Mouse (Mus musculus): ENCODE measurements around the gene Msrb2. TPM values are rescaled to one million over a fixed set of nuclear protein-coding genes. Genes with fewer than 3 reads are reported as not detected.
A peak's percentile ranks its signal among the peaks of the same experiment; 100 is the strongest.

Gene Msrb2
- polyA plus RNA-seq, 1 experiment from 2014 or later, result 12.1 TPM

DNA sequence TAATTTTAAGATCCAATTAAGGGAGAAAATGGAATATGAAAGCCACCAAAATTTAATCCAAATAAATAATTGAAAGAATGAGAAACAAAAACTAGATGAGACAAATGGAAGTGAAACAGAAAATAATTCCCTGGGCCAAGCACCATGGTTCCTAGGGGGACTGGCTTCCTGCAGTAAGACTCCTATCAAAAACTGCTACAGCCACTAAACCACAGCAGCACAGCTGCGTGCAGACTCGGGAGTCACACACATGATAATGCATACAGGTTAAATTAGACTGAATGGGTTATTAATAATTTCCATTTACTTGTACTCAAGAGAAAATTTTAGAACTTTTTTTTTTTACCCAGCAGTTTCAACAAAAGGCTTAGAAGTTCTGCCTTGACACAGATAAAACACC lies 18.1 kb upstream of the Msrb2 start:
- Histone ChIP-seq H3K4me2 (replicated peaks; ENCODE audit: low read depth) (no peak overlapping the region), H3K4me1 (replicated peaks; ENCODE audit: control insufficient read depth, insufficient read depth) (no peaks in the 10 kb centered on the region), H3K9ac (ENCODE audit: low read length) (no peak overlapping the region), H3K27me3 (ENCODE audit: control insufficient read depth, insufficient read depth, low read length) (no peaks in the 10 kb centered on the region), H3K36me3 (ENCODE audit: control insufficient read depth, insufficient read depth, low read length) (no peaks in the 10 kb centered on the region), H3K9me3 (ENCODE audit: control insufficient read depth, low read length) (no peaks in the 10 kb centered on the region), H3K27ac (replicated peaks) (no peak overlapping the region), H3K4me3 (ENCODE audit: low read depth, low read length) (no peak overlapping the region)
- WGBS, result 90% methylated on average over 2 of the region's 2 CpGs
- DNase-seq (ENCODE audit: low spot score) (no peak), ATAC-seq (ENCODE audit: low FRiP score, low TSS enrichment) (no peak)
- TF ChIP-seq CTCF (IDR thresholded peaks at IDR 0.05; ENCODE audit: low read depth), result no peak
- no peak for TF ChIP-seq EP300 (optimal IDR thresholded peaks at IDR 0.05)

DNA sequence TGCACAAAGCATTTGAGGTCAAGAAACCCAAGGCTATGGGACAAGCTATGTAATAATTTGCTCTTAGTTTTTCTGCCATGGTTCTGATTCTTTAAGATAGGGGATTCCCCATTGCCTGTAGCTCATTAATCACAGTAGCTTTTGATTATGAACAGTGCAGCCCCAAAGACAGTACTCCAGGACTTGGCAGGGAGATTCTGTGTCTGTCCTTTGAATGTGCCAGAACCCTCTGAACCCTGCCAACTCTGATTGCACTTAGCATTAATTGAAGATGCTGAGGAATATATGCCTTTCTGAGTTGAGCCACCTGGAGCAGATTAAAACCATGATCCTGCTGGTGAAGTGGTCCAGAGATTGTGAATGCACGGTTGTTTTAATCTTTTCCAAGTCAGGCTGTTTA lies 8.4 kb upstream of the Msrb2 start:
- H3K4me3 ChIP-seq (ENCODE audit: low read depth, low read length), result no peak overlapping the region
- H3K27ac ChIP-seq (replicated peaks), result no peak overlapping the region
- no peak for ATAC-seq (ENCODE audit: low FRiP score, low TSS enrichment)
- H3K9ac ChIP-seq (ENCODE audit: low read length), result no peak overlapping the region
- H3K4me2 ChIP-seq (replicated peaks; ENCODE audit: low read depth), result no peak overlapping the region
- DNase-seq (ENCODE audit: low spot score), result no peak
- H3K9me3 ChIP-seq (ENCODE audit: control insufficient read depth, low read length), result no peaks in the 10 kb centered on the region
- 56% methylated on average over 1 of the region's 1 CpGs for WGBS
- no peaks in the 10 kb centered on the region for H3K4me1 ChIP-seq (replicated peaks; ENCODE audit: control insufficient read depth, insufficient read depth)
- H3K36me3 ChIP-seq (ENCODE audit: control insufficient read depth, insufficient read depth, low read length), result no peaks in the 10 kb centered on the region
- H3K27me3 ChIP-seq (ENCODE audit: control insufficient read depth, insufficient read depth, low read length), result no peaks in the 10 kb centered on the region
- no peak for TF ChIP-seq CTCF (IDR thresholded peaks at IDR 0.05; ENCODE audit: low read depth)
- TF ChIP-seq EP300 (optimal IDR thresholded peaks at IDR 0.05), result no peak

DNA sequence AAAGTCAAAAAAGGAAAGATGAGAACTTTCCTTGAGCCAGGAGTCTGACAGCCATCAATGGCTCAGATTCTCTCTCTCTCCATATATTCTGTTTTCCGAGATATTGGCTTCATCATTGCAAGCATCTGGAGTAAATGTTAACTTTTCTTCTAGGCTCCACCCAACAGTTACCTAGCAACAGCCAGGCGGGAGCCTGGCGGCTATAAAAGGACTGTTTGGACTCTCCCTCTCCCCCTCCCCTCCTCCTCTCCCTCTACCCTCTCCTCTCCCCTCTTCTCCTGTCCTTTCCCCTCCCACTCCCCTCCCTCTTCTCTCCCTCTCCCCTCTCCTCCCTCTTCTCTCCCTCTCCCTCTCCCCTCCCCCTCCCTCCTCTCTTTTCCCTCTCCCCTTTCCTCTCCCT lies 4.8 kb upstream of the Msrb2 start:
- 21% methylated on average over 3 of the region's 3 CpGs for WGBS
- no peaks in the 10 kb centered on the region for H3K27me3 ChIP-seq (ENCODE audit: control insufficient read depth, insufficient read depth, low read length)
- no peaks in the 10 kb centered on the region for H3K36me3 ChIP-seq (ENCODE audit: control insufficient read depth, insufficient read depth, low read length)
- TF ChIP-seq CTCF (IDR thresholded peaks at IDR 0.05; ENCODE audit: low read depth) (no peak), EP300 (optimal IDR thresholded peaks at IDR 0.05) (no peak)
- no peak for DNase-seq (ENCODE audit: low spot score)
- no peak overlapping the region for H3K9ac ChIP-seq (ENCODE audit: low read length)
- no peaks in the 10 kb centered on the region for H3K9me3 ChIP-seq (ENCODE audit: control insufficient read depth, low read length)
- H3K4me3 ChIP-seq (ENCODE audit: low read depth, low read length), result no peak overlapping the region
- no peak for ATAC-seq (ENCODE audit: low FRiP score, low TSS enrichment)
- H3K4me2 ChIP-seq (replicated peaks; ENCODE audit: low read depth), result no peak overlapping the region
- no peak overlapping the region for H3K27ac ChIP-seq (replicated peaks)
- H3K4me1 ChIP-seq (replicated peaks; ENCODE audit: control insufficient read depth, insufficient read depth), result no peaks in the 10 kb centered on the region

- no peak for ATAC-seq (ENCODE audit: low FRiP score, low TSS enrichment)
Observed at GRCm38 (mm10) chr2:19367114-19367513, 4.1 kb upstream of the Msrb2 start.

GRCm38 (mm10) chr2:19373695-19374094 lies 2.5 kb downstream of the Msrb2 start:
- DNase-seq (ENCODE audit: low spot score) (no peak), ATAC-seq (ENCODE audit: low FRiP score, low TSS enrichment) (no peak)
- Histone ChIP-seq H3K27ac (replicated peaks) (no peak overlapping the region), H3K9ac (ENCODE audit: low read length) (no peak overlapping the region), H3K4me2 (replicated peaks; ENCODE audit: low read depth) (no peak overlapping the region), H3K36me3 (ENCODE audit: control insufficient read depth, insufficient read depth, low read length) (no peaks in the 10 kb centered on the region), H3K27me3 (ENCODE audit: control insufficient read depth, insufficient read depth, low read length) (no peaks in the 10 kb centered on the region), H3K4me1 (replicated peaks; ENCODE audit: control insufficient read depth, insufficient read depth) (no peaks in the 10 kb centered on the region), H3K9me3 (ENCODE audit: control insufficient read depth, low read length) (no peaks in the 10 kb centered on the region), H3K4me3 (ENCODE audit: low read depth, low read length) (no peak overlapping the region)
- WGBS, result 88% methylated on average over 7 of the region's 7 CpGs
- TF ChIP-seq CTCF (IDR thresholded peaks at IDR 0.05; ENCODE audit: low read depth), result peak; percentile 51
- no peak for TF ChIP-seq EP300 (optimal IDR thresholded peaks at IDR 0.05)

More at GRCm38 (mm10) chr2:19367114-19367513, 4.1 kb upstream of the Msrb2 start:
- Histone ChIP-seq H3K9me3 (ENCODE audit: control insufficient read depth, low read length) (no peaks in the 10 kb centered on the region), H3K4me3 (ENCODE audit: low read depth, low read length) (no peak overlapping the region), H3K4me2 (replicated peaks; ENCODE audit: low read depth) (no peak overlapping the region), H3K9ac (ENCODE audit: low read length) (no peak overlapping the region), H3K4me1 (replicated peaks; ENCODE audit: control insufficient read depth, insufficient read depth) (no peaks in the 10 kb centered on the region), H3K27me3 (ENCODE audit: control insufficient read depth, insufficient read depth, low read length) (no peaks in the 10 kb centered on the region), H3K36me3 (ENCODE audit: control insufficient read depth, insufficient read depth, low read length) (no peaks in the 10 kb centered on the region), H3K27ac (replicated peaks) (no peak overlapping the region)
- 78% methylated on average over 11 of the region's 11 CpGs for WGBS
- DNase-seq (ENCODE audit: low spot score), result no peak
- TF ChIP-seq CTCF (IDR thresholded peaks at IDR 0.05; ENCODE audit: low read depth), result no peak

- no peak overlapping the region for H3K9ac ChIP-seq (ENCODE audit: low read length)
Observed at GRCm38 (mm10) chr2:19380446-19380950, 9.3 kb downstream of the Msrb2 start.

More at GRCm38 (mm10) chr2:19380446-19380950, 9.3 kb downstream of the Msrb2 start:
- H3K27ac ChIP-seq (replicated peaks), result no peak overlapping the region
- H3K9me3 ChIP-seq (ENCODE audit: control insufficient read depth, low read length), result no peaks in the 10 kb centered on the region
- H3K27me3 ChIP-seq (ENCODE audit: control insufficient read depth, insufficient read depth, low read length), result no peaks in the 10 kb centered on the region
- TF ChIP-seq CTCF (IDR thresholded peaks at IDR 0.05; ENCODE audit: low read depth), result no peak
- TF ChIP-seq EP300 (optimal IDR thresholded peaks at IDR 0.05), result no peak
- no peaks in the 10 kb centered on the region for H3K4me1 ChIP-seq (replicated peaks; ENCODE audit: control insufficient read depth, insufficient read depth)
- no peak overlapping the region for H3K4me3 ChIP-seq (ENCODE audit: low read depth, low read length)
- no peak for ATAC-seq (ENCODE audit: low FRiP score, low TSS enrichment)
- H3K4me2 ChIP-seq (replicated peaks; ENCODE audit: low read depth), result no peak overlapping the region
- DNase-seq (ENCODE audit: low spot score), result no peak
- WGBS, result 57% methylated on average over 2 of the region's 2 CpGs
- no peaks in the 10 kb centered on the region for H3K36me3 ChIP-seq (ENCODE audit: control insufficient read depth, insufficient read depth, low read length)
